Mouse (Mus musculus): ENCODE measurements around the gene Apc2. TPM values are rescaled to one million over a fixed set of nuclear protein-coding genes. Genes with fewer than 3 reads are reported as not detected.
A peak's percentile ranks its signal among the peaks of the same experiment; 100 is the strongest.

Gene Apc2
- polyA plus RNA-seq, 1 experiment from 2014 or later = 247 TPM

GRCm38 (mm10) chr10:80316359-80316781 is 20.6 kb downstream of the Apc2 start:
- Histone ChIP-seq H3K36me3 (replicated peaks) (peaks cover 69% of the 10 kb centered on the region), H3K4me3 (no peak overlapping the region), H3K27me3 (replicated peaks) (no peaks in the 10 kb centered on the region), H3K9me3 (no peaks in the 10 kb centered on the region), H3K4me1 (peaks cover 44% of the 10 kb centered on the region), H3K4me2 (no peak overlapping the region), H3K27ac (0 out of 2 replicates have a peak overlapping the region, but pooled peaks have one; percentile 36), H3K9ac (no peak overlapping the region)
- ATAC-seq (replicated peaks) = no peak
- 37% methylated on average over 11 of the region's 11 CpGs for WGBS

- Histone ChIP-seq H3K4me1 (peaks cover 44% of the 10 kb centered on the region), H3K27ac (no peak overlapping the region), H3K4me2 (no peak overlapping the region), H3K9me3 (no peaks in the 10 kb centered on the region), H3K27me3 (replicated peaks) (no peaks in the 10 kb centered on the region), H3K4me3 (no peak overlapping the region), H3K9ac (no peak overlapping the region), H3K36me3 (replicated peaks) (peaks cover 63% of the 10 kb centered on the region)
- 55% methylated on average over 10 of the region's 10 CpGs for WGBS
- no peak for ATAC-seq (replicated peaks)
These were observed 21.2 kb downstream of the Apc2 start for GRCm38 (mm10) chr10:80317011-80317410.

GRCm38 (mm10) chr10:80320340-80320760 is 24.6 kb downstream of the Apc2 start, which contains the start of gene 2310011J03Rik:
TSS of gene 2310011J03Rik (minus strand) at chr10:80320537.
- no peaks in the 10 kb centered on the region for H3K27me3 ChIP-seq (replicated peaks)
- peak; percentile 62 for ATAC-seq (replicated peaks)
- peak within 1 kb of the TSS; percentile 59 for H3K27ac ChIP-seq
- H3K4me3 ChIP-seq = peak within 1 kb of the TSS; percentile 57
- whole genome bisulfite sequencing = under 1% methylated on average over 34 of the region's 34 CpGs
- H3K9me3 ChIP-seq = no peaks in the 10 kb centered on the region
- peak within 1 kb of the TSS; percentile 47 for H3K9ac ChIP-seq
- H3K36me3 ChIP-seq (replicated peaks) = peaks cover 31% of the 10 kb centered on the region
- peak within 1 kb of the TSS; percentile 91 for H3K4me2 ChIP-seq
- peaks cover 53% of the 10 kb centered on the region for H3K4me1 ChIP-seq

GRCm38 (mm10) chr10:80321014-80321669 is 25.4 kb downstream of the Apc2 start:
- H3K4me1 ChIP-seq = peaks cover 45% of the 10 kb centered on the region
- peaks cover 23% of the 10 kb centered on the region for H3K36me3 ChIP-seq (replicated peaks)

GRCm38 (mm10) chr10:80321670-80322581 is 26.1 kb downstream of the Apc2 start:
- no peak overlapping the region for H3K27ac ChIP-seq
- H3K27me3 ChIP-seq (replicated peaks) = 0 out of 2 replicates have a peak, but pooled peaks cover 2% of the 10 kb centered on the region
- H3K9ac ChIP-seq = no peak overlapping the region
- 91% methylated on average over 21 of the region's 21 CpGs for WGBS
- no peak overlapping the region for H3K4me2 ChIP-seq
- peaks cover 39% of the 10 kb centered on the region for H3K4me1 ChIP-seq
- no peaks in the 10 kb centered on the region for H3K9me3 ChIP-seq
- H3K36me3 ChIP-seq (replicated peaks) = peaks cover 16% of the 10 kb centered on the region
- ATAC-seq (replicated peaks) = no peak
- H3K4me3 ChIP-seq = no peak overlapping the region

More at GRCm38 (mm10) chr10:80321014-80321669, 25.4 kb downstream of the Apc2 start:
- H3K27ac ChIP-seq = no peak overlapping the region
- no peaks in the 10 kb centered on the region for H3K27me3 ChIP-seq (replicated peaks)
- H3K4me2 ChIP-seq = no peak overlapping the region
- H3K4me3 ChIP-seq = no peak overlapping the region
- no peaks in the 10 kb centered on the region for H3K9me3 ChIP-seq
- ATAC-seq (replicated peaks) = no peak
- 76% methylated on average over 6 of the region's 6 CpGs for WGBS
- H3K9ac ChIP-seq = no peak overlapping the region

GRCm38 (mm10) chr10:80322811-80323211 is 27.0 kb downstream of the Apc2 start:
- Histone ChIP-seq H3K4me2 (peak overlapping the region; percentile 89), H3K36me3 (replicated peaks) (peaks cover 8% of the 10 kb centered on the region; the same call in 1 of the 2 replicates), H3K4me1 (peaks cover 31% of the 10 kb centered on the region), H3K9me3 (no peaks in the 10 kb centered on the region), H3K27me3 (replicated peaks) (0 out of 2 replicates have a peak, but pooled peaks cover 2% of the 10 kb centered on the region), H3K27ac (no peak overlapping the region), H3K4me3 (peak overlapping the region; percentile 48), H3K9ac (peak overlapping the region; percentile 52; the same call in 1 of the 2 replicates)
- ATAC-seq (replicated peaks) = peak; percentile 1; the same call in 1 of the 2 replicates
- 2% methylated on average over 28 of the region's 28 CpGs for WGBS

GRCm38 (mm10) chr10:80323261-80324119 is 27.7 kb downstream of the Apc2 start:
- H3K27ac ChIP-seq = no peak overlapping the region
- H3K36me3 ChIP-seq (replicated peaks) = peaks cover 4% of the 10 kb centered on the region; the same call in 1 of the 2 replicates
- ATAC-seq (replicated peaks) = peak; percentile 8; the same call in 1 of the 2 replicates
- peak overlapping the region; percentile 89 for H3K4me2 ChIP-seq
- H3K27me3 ChIP-seq (replicated peaks) = 0 out of 2 replicates have a peak, but pooled peaks cover 2% of the 10 kb centered on the region
- H3K4me3 ChIP-seq = peak overlapping the region; percentile 48
- WGBS = 1% methylated on average over 46 of the region's 46 CpGs
- H3K4me1 ChIP-seq = peaks cover 31% of the 10 kb centered on the region
- H3K9ac ChIP-seq = peak overlapping the region; percentile 52
- no peaks in the 10 kb centered on the region for H3K9me3 ChIP-seq

- Histone ChIP-seq H3K9me3 (no peaks in the 10 kb centered on the region), H3K9ac (no peak overlapping the region), H3K27me3 (replicated peaks) (0 out of 2 replicates have a peak, but pooled peaks cover 2% of the 10 kb centered on the region), H3K36me3 (replicated peaks) (no peaks in the 10 kb centered on the region), H3K27ac (no peak overlapping the region), H3K4me3 (peak overlapping the region; percentile 48; the same call in 1 of the 2 replicates), H3K4me1 (peaks cover 29% of the 10 kb centered on the region), H3K4me2 (peak overlapping the region; percentile 89; the same call in 1 of the 2 replicates)
- no peak for ATAC-seq (replicated peaks)
- WGBS = 74% methylated on average over 17 of the region's 17 CpGs
These were observed 28.6 kb downstream of the Apc2 start for GRCm38 (mm10) chr10:80324120-80325037.

GRCm38 (mm10) chr10:80325045-80325444 is 29.3 kb downstream of the Apc2 start:
- ATAC-seq (replicated peaks) = no peak

GRCm38 (mm10) chr10:80329273-80330081 is 33.7 kb downstream of the Apc2 start, which contains the start of the genes Pcsk4 and Reep6:
TSS of gene Pcsk4 (minus strand) at chr10:80329498.
TSS of gene Reep6 (plus strand) at chr10:80329953.
- Histone ChIP-seq H3K4me1 (peaks cover 13% of the 10 kb centered on the region), H3K27me3 (replicated peaks) (peaks cover 6% of the 10 kb centered on the region; the same call in 1 of the 2 replicates), H3K4me2 (peak within 1 kb of the TSS; percentile 83), H3K4me3 (peak within 1 kb of the TSS; percentile 48), H3K36me3 (replicated peaks) (no peaks in the 10 kb centered on the region), H3K9me3 (no peaks in the 10 kb centered on the region), H3K27ac (0 out of 2 replicates have a peak within 1 kb of the TSS, but pooled peaks have one; percentile 18), H3K9ac (peak within 1 kb of the TSS; percentile 36)
- 5% methylated on average over 36 of the region's 36 CpGs for WGBS
- ATAC-seq (replicated peaks) = peak; percentile 93

More at GRCm38 (mm10) chr10:80325045-80325444, 29.3 kb downstream of the Apc2 start:
- H3K4me1 ChIP-seq = peaks cover 24% of the 10 kb centered on the region
- H3K9ac ChIP-seq = no peak overlapping the region
- 0 out of 2 replicates have a peak, but pooled peaks cover 2% of the 10 kb centered on the region for H3K27me3 ChIP-seq (replicated peaks)
- WGBS = 89% methylated on average over 21 of the region's 21 CpGs
- H3K36me3 ChIP-seq (replicated peaks) = no peaks in the 10 kb centered on the region
- H3K4me3 ChIP-seq = no peak overlapping the region
- H3K4me2 ChIP-seq = no peak overlapping the region
- H3K9me3 ChIP-seq = no peaks in the 10 kb centered on the region
- no peak overlapping the region for H3K27ac ChIP-seq

Measured in midbrain, embryonic 15.5 days (tissue).